Mouse (Mus musculus) stomach, postnatal 0 days (tissue): ENCODE measurements around the gene Dand5. TPM values are rescaled to one million over a fixed set of nuclear protein-coding genes. Genes with fewer than 3 reads are reported as not detected.

ENCODE experiments used
- ATAC-seq: fragments of 200-750 bp; cut with Nextera tagmentation; 2 replicates; pipeline ENCODE4 v1.8.0; 2017; ENCODE audit not compliant: low FRiP score, low TSS enrichment
- DNase-seq: peaks from one replicate; pipeline ENCODE4 v3.0.0-alpha.2; 2016; ENCODE audit warnings: low spot score
- H3K27ac ChIP-seq: fragments of 300-500 bp; sonication (generic); replicated peaks from 2 replicates; pipeline ENCODE4 v1.5.1; 2014; ENCODE audit warnings: mild to moderate bottlenecking, control low read depth
- H3K27me3 ChIP-seq: fragments of 300-500 bp; sonication (generic); 2 replicates; pipeline ENCODE4 v1.6.1; 2014; ENCODE audit warnings: low read length; ENCODE audit not compliant: control insufficient read depth, insufficient read depth
- H3K36me3 ChIP-seq: fragments of 300-500 bp; sonication (generic); 2 replicates; pipeline ENCODE4 v1.6.1; 2014; ENCODE audit warnings: low read length, mixed read lengths; ENCODE audit not compliant: control insufficient read depth, insufficient read depth
- H3K4me1 ChIP-seq: fragments of 300-500 bp; sonication (generic); replicated peaks from 2 replicates; pipeline ENCODE4 v1.6.1; 2014; ENCODE audit warnings: antibody characterized with exemption; ENCODE audit not compliant: control insufficient read depth, insufficient read depth
- H3K4me2 ChIP-seq: fragments of 300-500 bp; sonication (generic); replicated peaks from 2 replicates; pipeline ENCODE4 v1.6.1; 2014; ENCODE audit warnings: low read depth, mild to moderate bottlenecking, control low read depth, moderate library complexity
- H3K4me3 ChIP-seq: fragments of 300-500 bp; sonication (generic); 2 replicates; pipeline ENCODE4 v1.5.1; 2014; ENCODE audit warnings: low read depth, low read length, control low read depth
- H3K9ac ChIP-seq: fragments of 300-500 bp; sonication (generic); 2 replicates; pipeline ENCODE4 v1.6.1; 2014; ENCODE audit warnings: mild to moderate bottlenecking, low read length, control low read depth, mixed read lengths
- H3K9me3 ChIP-seq: fragments of 300-500 bp; sonication (generic); 2 replicates; pipeline ENCODE4 v1.6.1; 2016; ENCODE audit warnings: low read length; ENCODE audit not compliant: control insufficient read depth
- CTCF ChIP-seq: IDR thresholded peaks from 2 replicates; pipeline ENCODE4 v1.5.1; 2016; ENCODE audit warnings: antibody characterized with exemption, low read depth, mild to moderate bottlenecking, moderate library complexity
- EP300 ChIP-seq: optimal IDR thresholded peaks from 2 replicates; pipeline ENCODE3; 2016; ENCODE audit warnings: antibody characterized with exemption
- WGBS: fragments of 180-500 bp; shearing (Covaris S2); extraction: QIAGEN DNeasy Blood & Tissue Kit; methylation state at CpG from one replicate; pipeline ENCODE4 v1.1.7; 2014; 5-methylcytosine and 5-hydroxymethylcytosine counted together
- polyA plus RNA-seq: library from polyadenylated mRNA; unstranded; fragments of >200 nt; fragmentation: Nextera tagmentation; extraction: Ambion mirVana; gene quantifications from 2 replicates; pipeline ENCODE4 v1.2.1, GENCODE M21; 2015

The Dand5 gene
- polyA plus RNA-seq, 1 experiment from 2014 or later: 3.3 TPM

DNA sequence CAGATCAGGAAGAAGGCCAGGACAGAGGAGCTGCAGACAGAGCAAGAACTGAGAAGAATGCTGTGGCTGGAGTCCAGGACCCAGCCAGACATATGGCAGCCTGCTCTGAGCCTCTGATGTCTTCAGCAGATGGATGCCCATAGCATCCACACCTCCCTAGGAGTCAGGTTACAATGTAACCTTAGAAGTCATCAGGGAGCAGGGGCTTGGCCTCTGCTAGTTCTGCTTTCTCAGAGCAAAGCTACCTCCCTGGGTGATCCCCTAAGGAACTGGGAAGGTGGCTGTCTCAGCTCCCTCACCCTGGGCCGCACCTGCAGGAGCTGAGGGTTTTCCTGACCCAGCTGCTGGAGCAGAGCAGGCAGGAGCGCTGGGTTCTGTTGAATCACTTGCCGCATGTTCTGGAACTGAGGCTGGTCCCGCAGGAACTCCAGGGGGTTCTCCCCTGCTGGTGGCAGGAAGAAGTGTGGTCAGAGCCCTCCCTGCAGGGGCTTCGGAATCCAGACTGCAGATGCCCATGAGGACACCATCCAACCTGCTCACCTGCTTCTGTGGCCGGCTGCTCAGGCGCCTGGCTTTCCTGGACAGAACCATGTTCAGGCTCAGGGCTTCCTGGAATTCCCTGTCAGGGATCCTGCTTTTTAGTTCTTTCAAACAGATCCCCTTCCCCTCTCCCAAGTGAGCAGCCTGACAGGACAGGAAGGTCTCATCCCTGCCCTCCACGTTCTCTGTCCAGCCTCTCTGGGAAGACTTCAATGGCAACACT, 14.7 kb upstream of the Dand5 start:
- Histone ChIP-seq H3K9ac (no peak overlapping the region), H3K9me3 (no peaks in the 10 kb centered on the region), H3K27me3 (no peaks in the 10 kb centered on the region), H3K27ac (no peak overlapping the region), H3K4me3 (no peak overlapping the region), H3K4me1 (no peaks in the 10 kb centered on the region), H3K4me2 (no peak overlapping the region), H3K36me3 (peaks cover 26% of the 10 kb centered on the region)
- no peak for ATAC-seq
- TF ChIP-seq EP300 (no peak), CTCF (no peak)
- WGBS: 52% methylated on average over 8 of the region's 8 CpGs
- DNase-seq: peak; percentile 13

DNA sequence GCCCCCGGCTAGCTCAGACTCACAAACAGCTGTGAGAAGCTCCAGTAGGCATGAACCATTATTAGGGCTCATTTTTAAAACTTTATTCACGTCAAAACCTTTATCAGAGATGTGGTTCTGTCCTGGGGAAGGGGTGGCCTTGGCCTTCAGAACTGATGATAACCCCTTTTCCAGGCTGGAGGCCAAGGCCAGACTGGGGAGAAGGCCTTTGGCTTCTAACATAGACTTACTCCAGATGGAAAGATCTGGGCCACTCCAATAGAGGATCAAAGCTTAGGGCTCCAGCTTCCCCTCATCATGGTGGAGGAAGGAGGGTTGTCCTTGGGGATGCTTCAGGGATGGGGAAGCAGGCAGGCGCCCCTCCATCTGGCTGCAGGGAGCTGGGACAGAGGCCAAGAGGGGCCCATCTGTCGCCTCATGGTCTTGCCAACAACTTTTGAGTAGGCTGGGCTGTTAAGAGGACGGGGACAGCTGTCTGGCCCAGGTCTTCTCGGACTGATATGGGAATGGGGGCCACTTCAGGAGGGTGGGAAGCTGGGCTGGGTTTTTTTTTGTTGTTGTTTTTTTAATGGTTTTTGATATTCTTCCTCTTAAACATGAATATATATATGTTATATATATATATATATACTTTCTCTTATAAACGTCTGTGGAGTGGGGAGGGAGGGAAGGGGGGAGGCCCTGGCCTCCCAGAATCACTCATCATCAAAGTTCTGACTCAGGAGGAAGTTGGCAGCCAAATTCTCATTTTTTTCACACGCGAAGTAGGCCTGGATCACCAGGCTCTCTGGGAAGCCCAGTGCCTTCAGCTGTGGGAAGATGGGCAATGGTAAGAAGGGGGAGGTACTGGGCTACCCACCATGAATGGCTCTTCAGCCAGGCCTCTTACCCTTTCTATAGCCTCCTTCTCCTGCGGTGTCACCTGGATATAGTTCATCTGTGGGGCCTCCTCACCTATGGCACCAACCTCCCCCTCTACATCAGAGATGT, 12.5 kb upstream of the Dand5 start:
- Histone ChIP-seq H3K9ac (no peak overlapping the region), H3K4me3 (no peak overlapping the region), H3K27me3 (no peaks in the 10 kb centered on the region), H3K27ac (no peak overlapping the region; the same call in 1 of the 2 replicates), H3K4me2 (no peak overlapping the region), H3K9me3 (no peaks in the 10 kb centered on the region), H3K4me1 (no peaks in the 10 kb centered on the region), H3K36me3 (peaks cover 22% of the 10 kb centered on the region)
- DNase-seq (peak; percentile 12), ATAC-seq (no peak)
- TF ChIP-seq CTCF: no peak
- no peak for TF ChIP-seq EP300
- WGBS: 41% methylated on average over 10 of the region's 10 CpGs

DNA sequence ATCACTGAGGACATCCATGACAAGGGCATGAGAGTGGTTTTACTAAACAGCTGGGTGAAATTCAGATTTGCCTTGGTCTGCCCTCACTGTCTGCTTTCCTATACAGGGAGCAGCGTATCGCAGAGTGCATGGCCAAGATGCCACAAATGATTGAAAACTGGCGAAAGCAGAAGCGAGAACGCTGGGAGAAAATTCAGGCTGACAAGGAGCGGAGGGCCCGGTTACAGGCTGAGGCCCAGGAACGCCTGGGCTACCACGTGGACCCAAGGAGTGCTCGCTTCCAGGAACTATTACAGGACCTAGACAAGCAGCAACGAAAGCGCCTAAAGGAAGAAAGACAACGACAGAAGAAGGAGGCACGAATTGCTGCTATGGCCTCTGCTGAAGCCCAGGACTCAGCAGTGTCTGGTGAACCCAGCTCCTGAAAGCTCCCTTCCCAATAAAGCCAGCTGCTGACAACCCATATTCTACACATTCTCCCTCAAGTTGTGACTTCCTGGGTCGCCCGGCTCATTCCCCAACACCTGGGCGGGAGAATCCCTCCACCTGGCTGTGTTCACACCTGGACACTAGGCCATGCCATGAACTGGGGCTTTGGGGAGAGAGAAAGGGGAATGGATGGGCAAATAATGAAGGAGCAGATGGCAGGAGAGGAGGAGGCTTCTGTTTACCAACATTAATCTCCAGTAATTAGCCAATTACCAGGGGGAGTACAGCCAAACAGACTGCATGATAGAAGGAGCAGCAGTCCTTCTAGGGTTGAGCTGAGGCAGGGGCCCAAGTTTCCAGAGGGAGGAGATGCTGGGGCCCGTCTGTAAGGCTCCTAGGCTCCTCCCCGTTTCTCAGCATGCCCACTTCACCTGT, 11.6 kb upstream of the Dand5 start:
- H3K4me3 ChIP-seq: no peak overlapping the region
- TF ChIP-seq CTCF (no peak), EP300 (no peak)
- H3K36me3 ChIP-seq: peaks cover 22% of the 10 kb centered on the region
- ATAC-seq (no peak), DNase-seq (peak; percentile 14)
- no peaks in the 10 kb centered on the region for H3K4me1 ChIP-seq
- H3K4me2 ChIP-seq: no peak overlapping the region
- no peak overlapping the region for H3K9ac ChIP-seq
- no peaks in the 10 kb centered on the region for H3K27me3 ChIP-seq
- no peaks in the 10 kb centered on the region for H3K9me3 ChIP-seq
- 80% methylated on average over 19 of the region's 19 CpGs for WGBS
- no peak overlapping the region; the same call in 1 of the 2 replicates for H3K27ac ChIP-seq

- H3K36me3 ChIP-seq: peaks cover 22% of the 10 kb centered on the region
- DNase-seq (peak; percentile 13), ATAC-seq (no peak)
- peak overlapping the region; percentile 99 for H3K4me3 ChIP-seq
- no peaks in the 10 kb centered on the region for H3K4me1 ChIP-seq
- H3K27me3 ChIP-seq: no peaks in the 10 kb centered on the region
- peak overlapping the region; percentile 81 for H3K4me2 ChIP-seq
- H3K9ac ChIP-seq: peak overlapping the region; percentile 96
- H3K27ac ChIP-seq: no peak overlapping the region; the same call in 1 of the 2 replicates
- TF ChIP-seq CTCF (peak; percentile 51), EP300 (no peak)
- WGBS: 46% methylated on average over 10 of the region's 10 CpGs
- no peaks in the 10 kb centered on the region for H3K9me3 ChIP-seq
Measured at GRCm38 (mm10) chr8:84832759-84833742, 10.4 kb upstream of the Dand5 start.
